Mouse (Mus musculus) forebrain, postnatal 0 days (tissue): Measurements from ENCODE around the gene Rbm4b. TPM values are rescaled to one million over a fixed set of nuclear protein-coding genes. Genes with fewer than 3 reads are reported as not detected.

Source experiments
- ATAC-seq: fragments of 200-750 bp; cut with Nextera tagmentation; 2 replicates; pipeline ENCODE4 v1.8.0; 2017; ENCODE audit warnings: mild to moderate bottlenecking, moderate library complexity
- DNase-seq: peaks from one replicate; pipeline ENCODE4 v3.0.0-alpha.2; 2015
- H3K27ac ChIP-seq: fragments of 300-500 bp; sonication (generic); 2 replicates; pipeline ENCODE4 v1.5.1; 2014; ENCODE audit warnings: low read depth, mild to moderate bottlenecking, antibody characterized with exemption, low read length, moderate library complexity, mixed read lengths
- H3K27me3 ChIP-seq: fragments of 300-500 bp; sonication (generic); 2 replicates; pipeline ENCODE4 v1.6.1; 2014; ENCODE audit warnings: mild to moderate bottlenecking, low read length, mixed read lengths; ENCODE audit not compliant: insufficient read depth
- H3K36me3 ChIP-seq: fragments of 300-500 bp; sonication (generic); 2 replicates; pipeline ENCODE4 v1.6.1; 2014; ENCODE audit warnings: mild to moderate bottlenecking, moderate library complexity; ENCODE audit not compliant: insufficient read depth
- H3K4me1 ChIP-seq: fragments of 300-500 bp; sonication (generic); 2 replicates; pipeline ENCODE4 v1.6.1; 2014; ENCODE audit warnings: antibody characterized with exemption; ENCODE audit not compliant: insufficient read depth
- H3K4me2 ChIP-seq: fragments of 300-500 bp; sonication (generic); 2 replicates; pipeline ENCODE4 v1.6.1; 2014; ENCODE audit warnings: low read depth, mild to moderate bottlenecking, moderate library complexity
- H3K4me3 ChIP-seq: fragments of 300-500 bp; sonication (generic); 2 replicates; pipeline ENCODE4 v1.5.1; 2014; ENCODE audit warnings: low read depth, low read length, mixed read lengths
- H3K9ac ChIP-seq: fragments of 300-500 bp; sonication (generic); 2 replicates; pipeline ENCODE4 v1.6.1; 2014; ENCODE audit warnings: mild to moderate bottlenecking
- H3K9me3 ChIP-seq: fragments of 300-500 bp; sonication (generic); 2 replicates; pipeline ENCODE4 v1.6.1; 2016; ENCODE audit warnings: low read length
- CTCF ChIP-seq: sonication (generic); IDR thresholded peaks from 2 replicates; pipeline ENCODE4 v1.5.1; 2016; ENCODE audit warnings: antibody characterized with exemption, control low read depth, low read depth
- WGBS: fragments of 180-500 bp; shearing (Covaris S2); extraction: QIAGEN DNeasy Blood & Tissue Kit; methylation state at CpG from one replicate; pipeline ENCODE4 v1.1.7; 2014; 5-methylcytosine and 5-hydroxymethylcytosine counted together
- polyA plus RNA-seq: library from polyadenylated mRNA; unstranded; fragments of >200 nt; fragmentation: Nextera tagmentation; extraction: Ambion mirVana; gene quantifications from 2 replicates; pipeline ENCODE4 v1.2.1, GENCODE M21; 2015
- total RNA-seq: library from RNA; depleted of rRNA; stranded (reverse); fragments of >200 nt; gene quantifications from 2 replicates; pipeline ENCODE4 v1.2.3, GENCODE M21; 2014; rRNA removed

The Rbm4b gene
- total and polyA plus RNA-seq, 2 experiments from 2014 or later, result 88.7 to 90.6 TPM

DNA sequence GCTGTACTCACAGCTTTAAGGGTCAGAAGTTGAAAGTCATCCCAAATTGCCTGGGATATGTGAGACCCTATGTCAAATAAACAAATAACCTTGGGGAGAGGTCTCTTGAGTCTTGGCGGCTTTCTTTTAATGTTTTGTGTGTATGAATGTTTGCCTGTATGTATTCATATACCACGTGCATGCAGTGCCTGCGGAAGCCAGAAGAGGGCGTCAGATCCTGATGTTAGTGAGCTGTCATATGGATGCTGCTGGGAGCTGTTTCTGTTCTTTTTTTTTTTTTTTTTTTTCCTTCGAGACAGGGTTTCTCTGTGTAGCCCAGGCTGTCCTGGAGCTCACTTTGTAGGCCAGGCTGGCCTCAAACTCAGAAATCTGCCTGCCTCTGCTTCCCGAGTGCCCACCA lies 56.7 kb downstream of the Rbm4b start:
- Histone ChIP-seq H3K36me3 (no peaks in the 10 kb centered on the region), H3K4me1 (peaks cover 17% of the 10 kb centered on the region), H3K4me2 (no peak overlapping the region), H3K9ac (no peak overlapping the region), H3K27me3 (no peaks in the 10 kb centered on the region), H3K4me3 (no peak overlapping the region), H3K9me3 (no peaks in the 10 kb centered on the region), H3K27ac (no peak overlapping the region)
- peak; percentile 37; the same call in 1 of the 2 replicates for TF ChIP-seq CTCF
- no peak for ATAC-seq
- peak; percentile 16 for DNase-seq
- WGBS, result 81% methylated on average over 6 of the region's 6 CpGs

Other genes starting within 250 kb of the Rbm4b start
- 35.9 and 40.7 TPM in 2 replicates for gene Pcx, start 246.0 kb upstream of the Rbm4b start, total RNA-seq
- 28.9 and 34.5 TPM in 2 replicates for gene Pcx, start 246.0 kb upstream of the Rbm4b start, polyA plus RNA-seq
- 112 and 127 TPM in 2 replicates for gene Lrfn4, start 140.8 kb upstream of the Rbm4b start, total RNA-seq
- gene Lrfn4, start 140.8 kb upstream of the Rbm4b start, polyA plus RNA-seq, result 17.1 and 17.2 TPM in 2 replicates
- 51.9 and 65.1 TPM in 2 replicates for gene Rce1, start 130.9 kb upstream of the Rbm4b start, total RNA-seq
- gene Rce1, start 130.9 kb upstream of the Rbm4b start, polyA plus RNA-seq, result 47.5 and 52.4 TPM in 2 replicates
- 4.5 and 7.4 TPM in 2 replicates for gene Gm960, start 57.8 kb upstream of the Rbm4b start, total RNA-seq
- gene Gm960, start 57.8 kb upstream of the Rbm4b start, polyA plus RNA-seq, result 4.9 and 7.3 TPM in 2 replicates
- gene Sptbn2, start 45.3 kb upstream of the Rbm4b start, total RNA-seq, result 169 and 196 TPM in 2 replicates
- gene Sptbn2, start 45.3 kb upstream of the Rbm4b start, polyA plus RNA-seq, result 24.3 and 25.4 TPM in 2 replicates
- gene Rbm4, start 37.4 kb downstream of the Rbm4b start, total RNA-seq, result 106 and 145 TPM in 2 replicates
- gene Rbm4, start 37.4 kb downstream of the Rbm4b start, polyA plus RNA-seq, result 45.0 and 56.9 TPM in 2 replicates
- gene Gm21992, start 55.1 kb downstream of the Rbm4b start, total RNA-seq, result 15.0 and 18.2 TPM in 2 replicates
- gene Gm21992, start 55.1 kb downstream of the Rbm4b start, polyA plus RNA-seq, result 16.5 and 20.4 TPM in 2 replicates
- gene Rbm14, start 55.1 kb downstream of the Rbm4b start, total RNA-seq, result 29.2 and 30.9 TPM in 2 replicates
- gene Rbm14, start 55.1 kb downstream of the Rbm4b start, polyA plus RNA-seq, result 45.9 and 46.6 TPM in 2 replicates
- gene Ccs, start 82.8 kb downstream of the Rbm4b start, total RNA-seq, result 27.3 and 35.4 TPM in 2 replicates
- gene Ccs, start 82.8 kb downstream of the Rbm4b start, polyA plus RNA-seq, result 41.7 and 44.3 TPM in 2 replicates
- gene Ccdc87, start 82.9 kb downstream of the Rbm4b start, total RNA-seq, result 0.92 and 1.1 TPM in 2 replicates
- gene Ccdc87, start 82.9 kb downstream of the Rbm4b start, polyA plus RNA-seq, result 0.80 and 1.2 TPM in 2 replicates
- gene Ctsf, start 98.6 kb downstream of the Rbm4b start, total RNA-seq, result 81.0 and 117 TPM in 2 replicates
- 74.7 and 79.4 TPM in 2 replicates for gene Ctsf, start 98.6 kb downstream of the Rbm4b start, polyA plus RNA-seq
- gene Actn3, start 121.4 kb downstream of the Rbm4b start, total RNA-seq, result 2.6 and 5.1 TPM in 2 replicates
- 1.8 and 2.2 TPM in 2 replicates for gene Actn3, start 121.4 kb downstream of the Rbm4b start, polyA plus RNA-seq
- gene Zdhhc24, start 122.2 kb downstream of the Rbm4b start, total RNA-seq, result 22.2 and 24.1 TPM in 2 replicates
- 9.1 and 15.2 TPM in 2 replicates for gene Zdhhc24, start 122.2 kb downstream of the Rbm4b start, polyA plus RNA-seq
- gene Bbs1, start 150.1 kb downstream of the Rbm4b start, total RNA-seq, result 21.7 and 37.7 TPM in 2 replicates
- gene Bbs1, start 150.1 kb downstream of the Rbm4b start, polyA plus RNA-seq, result 5.4 and 7.4 TPM in 2 replicates
- gene Dpp3, start 171.8 kb downstream of the Rbm4b start, total RNA-seq, result 67.4 and 84.2 TPM in 2 replicates
- 75.2 and 76.8 TPM in 2 replicates for gene Dpp3, start 171.8 kb downstream of the Rbm4b start, polyA plus RNA-seq
- gene Peli3, start 186.6 kb downstream of the Rbm4b start, total RNA-seq, result 11.5 and 13.2 TPM in 2 replicates
- gene Peli3, start 186.6 kb downstream of the Rbm4b start, polyA plus RNA-seq, result 7.7 and 10.9 TPM in 2 replicates
- 101 and 129 TPM in 2 replicates for gene Mrpl11, start 205.7 kb downstream of the Rbm4b start, total RNA-seq
- 162 and 198 TPM in 2 replicates for gene Mrpl11, start 205.7 kb downstream of the Rbm4b start, polyA plus RNA-seq
- gene Npas4, start 233.8 kb downstream of the Rbm4b start, total RNA-seq, result 3.5 and 3.8 TPM in 2 replicates
- 0.36 and 0.42 TPM in 2 replicates for gene Npas4, start 233.8 kb downstream of the Rbm4b start, polyA plus RNA-seq